Mouse (Mus musculus): Measurements from ENCODE around the gene Mospd3.
"Not testable (repeated sequence)": the region's sequence is repeated elsewhere in the genome, so short reads cannot be mapped to it uniquely, and the experiment has no call there.

Mospd3 gene

GRCm38 (mm10) chr5:137615347-137615746 lies 14.5 kb upstream of the Mospd3 start:
- in situ Hi-C loops (cut with MseI, MboI), result no loop called here

GRCm38 (mm10) chr5:137614921-137615320 lies 14.1 kb upstream of the Mospd3 start:
- in situ Hi-C loops (cut with MseI, MboI), result not testable (repeated sequence)

- in situ Hi-C loops (cut with MseI, MboI), result no loop called here
These were observed 12.7 kb upstream of the Mospd3 start, which contains the start of gene Pcolce for GRCm38 (mm10) chr5:137613550-137613949. Gene Pcolce, minus strand, starts transcription at chr5:137613784.

GRCm38 (mm10) chr5:137613076-137613475 lies 12.2 kb upstream of the Mospd3 start:
- in situ Hi-C loops (cut with MseI, MboI), result no loop called here

GRCm38 (mm10) chr5:137611245-137611602 lies 10.4 kb upstream of the Mospd3 start:
- in situ Hi-C loops (cut with MseI, MboI), result no loop called here

DNA sequence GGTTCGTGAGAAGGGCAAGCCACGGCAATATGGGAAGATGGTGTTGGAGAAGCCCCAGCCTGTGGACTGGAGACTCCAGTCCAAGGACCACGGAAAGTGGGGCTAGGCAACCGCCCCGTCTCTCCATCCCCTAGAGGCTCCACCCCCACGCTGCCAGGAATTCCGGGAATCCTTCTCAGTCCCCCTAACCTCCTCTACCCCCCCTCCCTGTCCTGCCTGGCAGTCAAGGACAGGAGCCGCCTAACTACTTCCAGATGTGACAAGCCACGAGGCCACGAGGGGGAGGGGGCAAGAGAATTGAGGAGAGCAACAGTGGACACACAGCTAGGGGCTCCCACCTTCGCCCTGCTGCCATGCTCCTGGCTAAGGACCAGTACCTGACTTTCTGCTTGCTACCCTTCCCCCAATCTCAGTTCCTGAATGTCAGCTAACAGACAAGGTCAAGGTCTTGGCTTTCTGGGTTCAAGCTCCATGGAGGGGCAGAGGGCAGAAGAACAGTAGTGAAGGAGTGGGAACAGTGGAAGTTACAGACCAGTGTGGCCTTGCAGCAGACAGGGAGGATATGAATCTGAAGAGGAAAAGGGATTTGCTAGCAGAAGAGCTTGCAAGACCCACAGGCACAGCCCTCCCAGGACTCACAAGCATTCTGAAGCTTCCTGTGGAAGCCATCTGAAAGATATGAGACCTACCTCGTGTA lies 9.8 kb upstream of the Mospd3 start:
- in situ Hi-C loops (cut with MseI, MboI), result no loop called here

- in situ Hi-C loops (cut with MseI, MboI), result no loop called here
These were observed 9.2 kb upstream of the Mospd3 start for GRCm38 (mm10) chr5:137610056-137610455.

DNA sequence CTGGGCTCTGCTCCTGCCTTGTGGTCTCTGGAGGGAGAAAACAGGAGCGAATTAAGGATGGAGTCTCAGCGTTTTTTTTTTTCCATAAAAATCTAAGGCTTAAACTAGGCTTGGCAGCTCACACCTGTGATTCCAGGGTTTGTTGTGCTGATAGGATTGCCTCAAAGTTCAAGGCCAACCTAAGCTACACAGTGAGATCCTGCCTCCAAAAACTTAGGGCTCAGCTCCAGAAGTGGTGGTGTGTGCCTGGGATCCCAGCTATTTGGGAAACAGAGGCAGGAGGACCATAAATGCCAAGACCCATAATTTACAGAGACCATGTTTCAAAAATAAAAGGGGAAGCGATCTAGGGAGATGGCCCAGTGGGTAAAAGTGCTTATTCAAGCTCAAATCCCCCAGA lies 8.4 kb upstream of the Mospd3 start:
- in situ Hi-C loops (cut with MseI, MboI), result no loop called here

DNA sequence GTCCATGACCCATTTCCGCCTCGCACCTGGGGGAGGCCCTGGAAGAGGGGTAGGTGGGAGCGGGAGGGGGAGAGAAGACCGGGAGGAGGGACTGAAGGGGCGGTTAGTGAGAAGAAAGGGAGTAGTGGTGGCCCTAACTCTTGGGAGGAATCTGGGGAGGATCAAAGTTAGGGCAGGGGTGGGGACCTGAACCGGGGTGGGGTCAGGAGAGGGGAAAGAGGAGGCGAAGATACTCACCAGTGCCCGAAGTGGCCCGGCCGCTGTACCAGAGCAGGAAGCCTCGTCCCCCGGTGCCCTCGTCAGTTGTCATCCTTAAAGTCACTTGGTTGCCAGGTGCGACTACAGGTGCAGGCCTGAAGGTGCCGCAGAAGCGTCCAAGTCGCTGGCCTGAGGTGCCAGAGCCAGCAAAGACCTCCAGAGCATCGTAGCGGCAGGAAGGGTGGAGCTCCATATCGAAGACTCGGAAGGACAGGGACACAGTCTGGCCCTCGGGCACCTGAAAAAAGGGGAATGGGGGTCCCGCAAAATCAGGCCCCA lies 7.9 kb upstream of the Mospd3 start:
- in situ Hi-C loops (cut with MseI, MboI), result no loop called here

DNA sequence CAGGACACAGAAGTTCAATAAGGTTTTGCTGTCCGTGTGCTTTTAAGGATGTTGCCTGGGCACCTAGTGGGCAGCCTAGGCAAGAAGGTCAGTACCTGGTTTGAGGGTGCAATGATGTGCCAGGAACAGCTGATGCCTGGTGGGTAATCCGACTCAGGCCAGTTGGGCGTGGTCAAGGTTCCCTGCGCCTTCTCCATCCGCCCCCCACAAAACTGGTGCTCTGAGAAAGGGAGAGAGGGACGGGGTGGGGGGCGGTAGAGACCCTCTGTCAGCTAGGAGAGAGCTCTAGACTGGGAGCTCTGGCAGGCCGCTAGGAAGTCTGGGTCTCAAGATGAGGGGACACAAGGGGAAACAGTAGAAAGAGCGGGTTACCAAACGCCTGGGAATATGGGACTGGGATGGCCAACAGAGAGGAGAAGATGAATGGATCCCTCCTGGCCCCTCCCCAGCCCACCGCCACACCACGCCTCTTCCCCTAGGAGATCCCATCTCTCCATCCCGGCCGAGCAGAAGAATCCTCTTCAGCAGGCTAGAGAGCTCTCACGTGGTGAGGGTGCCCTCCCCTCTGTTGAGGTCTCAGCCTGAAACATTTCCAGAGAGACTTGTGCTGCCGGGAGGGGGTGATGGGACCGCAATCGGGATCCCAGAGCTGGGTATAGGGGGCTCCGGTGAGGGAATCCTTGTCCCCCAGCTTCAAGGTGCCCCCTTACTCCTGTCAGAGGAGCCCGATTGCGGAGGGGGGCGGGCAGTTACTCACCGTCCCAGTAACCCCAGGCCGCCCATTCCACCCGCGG lies 7.2 kb upstream of the Mospd3 start:
- in situ Hi-C loops (cut with MseI, MboI), result no loop called here

DNA sequence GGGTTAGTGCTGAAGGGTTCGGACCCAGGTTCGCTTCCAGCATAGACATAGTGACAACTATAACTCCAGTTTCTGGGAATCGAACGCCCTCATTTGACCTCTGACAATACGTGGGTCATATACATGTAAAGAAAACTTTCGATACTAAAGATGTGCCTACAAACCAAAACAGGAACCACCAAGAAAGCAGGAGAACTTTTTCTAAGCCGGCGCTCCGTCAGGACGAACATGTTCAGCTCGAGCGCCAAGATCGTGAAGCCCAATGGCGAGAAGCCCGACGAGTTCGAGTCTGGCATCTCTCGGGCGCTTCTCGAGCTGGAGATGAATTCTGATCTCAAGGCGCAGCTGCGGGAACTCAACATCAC lies 489 bp upstream of the Mospd3 start:
- in situ Hi-C loops (cut with MseI, MboI), result no loop called here

- in situ Hi-C loops (cut with MseI, MboI), result no loop called here
These were observed 608 bp downstream of the Mospd3 start for GRCm38 (mm10) chr5:137600281-137600618.

DNA sequence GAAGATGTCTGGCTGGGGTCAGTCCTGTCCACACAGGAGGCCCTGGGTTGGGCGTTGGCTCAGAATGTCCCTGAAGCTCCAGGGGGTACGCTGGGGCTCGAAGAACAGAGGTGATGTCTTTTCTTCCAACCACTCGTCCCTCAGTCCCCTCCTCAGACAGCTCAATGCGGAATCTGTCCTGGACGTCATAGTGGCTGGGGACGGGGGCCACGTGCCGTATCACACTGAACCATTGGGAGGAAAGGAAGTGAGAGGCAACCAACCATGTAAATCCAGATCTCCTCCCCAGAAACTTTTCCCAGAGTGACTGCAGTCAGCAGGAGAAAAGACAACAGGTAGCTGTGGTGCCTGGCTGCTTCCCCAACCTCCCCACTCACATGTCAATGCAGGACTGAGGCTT lies 1.3 kb downstream of the Mospd3 start:
- in situ Hi-C loops (cut with MseI, MboI), result no loop called here

DNA sequence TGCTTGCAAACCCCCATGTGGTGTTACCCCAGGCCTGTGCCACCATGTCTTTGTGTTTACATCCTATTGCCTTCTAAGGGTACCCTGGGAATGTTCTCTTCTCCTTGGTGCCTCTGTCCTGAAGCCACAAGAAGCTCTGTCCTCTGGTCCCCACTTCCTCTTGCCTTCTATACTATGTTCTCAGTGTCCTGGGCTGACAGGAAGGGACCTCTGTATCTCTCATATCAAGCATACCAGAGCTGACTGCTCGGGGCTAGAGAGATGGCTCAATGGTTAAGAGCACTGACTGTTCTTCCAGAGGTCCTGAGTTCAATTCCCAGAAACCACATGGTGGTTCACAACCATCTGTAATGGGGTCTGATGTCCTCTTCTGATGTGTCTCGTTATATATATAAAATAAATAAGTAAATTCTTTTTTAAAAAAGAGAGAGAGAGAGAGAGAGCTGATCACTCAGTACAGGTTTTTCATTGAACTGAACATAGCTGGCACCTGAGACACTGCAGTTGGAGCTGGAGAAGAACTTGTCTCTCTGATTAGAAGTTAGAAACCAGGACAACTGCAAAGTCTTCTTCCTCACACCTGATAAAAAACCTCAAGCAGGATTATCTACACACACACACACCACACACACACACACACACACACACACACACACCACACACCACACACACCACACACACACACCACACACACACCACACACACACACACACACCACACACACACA lies 2.6 kb downstream of the Mospd3 start:
- in situ Hi-C loops (cut with MseI, MboI), result no loop called here

DNA sequence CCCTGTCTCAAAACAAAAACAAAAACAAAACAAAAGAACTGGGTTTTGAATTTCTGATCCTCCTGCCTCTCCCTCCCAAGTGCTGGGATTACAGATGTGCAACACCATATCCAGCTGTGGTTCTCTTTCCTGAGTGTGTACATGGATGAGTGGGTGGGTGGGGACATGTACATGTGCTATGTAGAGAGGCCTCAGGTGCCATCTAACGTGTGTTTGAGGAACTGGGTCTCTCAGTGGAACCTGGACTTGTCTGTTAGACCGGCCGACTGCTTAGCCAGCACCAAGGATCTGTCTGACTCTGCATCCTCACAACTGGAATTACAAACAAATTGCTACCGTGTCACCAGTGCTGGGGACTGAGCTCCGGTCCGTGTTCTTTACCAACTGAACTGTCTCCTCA lies 3.2 kb downstream of the Mospd3 start:
- in situ Hi-C loops (cut with MseI, MboI), result no loop called here

DNA sequence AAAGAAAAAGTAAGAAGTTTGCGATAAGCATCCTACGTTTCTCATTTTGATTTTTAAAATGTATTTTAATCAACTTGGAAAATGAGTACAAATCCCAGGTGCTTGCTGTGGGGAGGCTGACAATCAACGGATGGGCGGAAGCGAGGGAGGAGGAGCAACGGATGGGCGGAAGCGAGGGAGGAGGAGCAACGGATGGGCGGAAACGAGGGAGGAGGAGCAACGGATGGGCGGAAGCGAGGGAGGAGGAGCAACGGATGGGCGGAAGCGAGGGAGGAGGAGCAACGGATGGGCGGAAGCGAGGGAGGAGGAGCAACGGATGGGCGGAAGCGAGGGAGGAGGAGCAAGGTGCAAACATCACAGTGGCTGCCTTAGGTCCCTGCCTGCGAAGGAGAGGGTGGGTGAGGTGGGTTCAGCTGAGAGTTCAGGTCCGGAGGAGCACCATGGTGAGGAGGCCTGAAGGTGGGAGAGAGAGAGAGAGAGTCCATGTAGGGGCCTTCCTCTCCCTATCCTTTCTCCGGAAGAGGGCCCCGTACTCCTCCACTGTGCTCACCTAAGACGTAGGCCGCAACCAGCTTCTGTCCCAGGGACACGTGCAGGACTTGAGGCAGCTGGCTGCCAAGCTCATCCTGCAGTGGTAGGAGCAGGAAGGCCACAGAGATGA lies 4.1 kb downstream of the Mospd3 start:
- in situ Hi-C loops (cut with MseI, MboI), result no loop called here

DNA sequence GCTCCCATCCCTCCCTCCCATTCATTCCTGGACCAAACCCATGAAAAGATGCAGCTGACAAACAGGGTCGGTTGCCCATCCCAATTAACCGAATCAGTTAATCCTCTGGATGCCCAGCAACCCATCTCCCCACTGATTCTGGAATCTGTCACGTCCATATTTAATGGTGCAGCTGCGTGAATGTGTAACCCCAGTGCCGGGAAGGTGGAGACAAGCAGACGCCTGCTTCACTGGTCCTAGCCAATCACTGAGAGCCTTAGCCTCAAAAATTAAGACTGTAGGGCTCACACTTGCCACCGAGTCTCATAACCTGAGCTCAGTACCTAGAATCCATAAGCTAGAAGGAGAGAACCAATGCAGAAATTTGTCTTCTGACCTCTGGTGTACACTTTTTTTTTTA lies 4.9 kb downstream of the Mospd3 start:
- in situ Hi-C loops (cut with MseI, MboI), result no loop called here

DNA sequence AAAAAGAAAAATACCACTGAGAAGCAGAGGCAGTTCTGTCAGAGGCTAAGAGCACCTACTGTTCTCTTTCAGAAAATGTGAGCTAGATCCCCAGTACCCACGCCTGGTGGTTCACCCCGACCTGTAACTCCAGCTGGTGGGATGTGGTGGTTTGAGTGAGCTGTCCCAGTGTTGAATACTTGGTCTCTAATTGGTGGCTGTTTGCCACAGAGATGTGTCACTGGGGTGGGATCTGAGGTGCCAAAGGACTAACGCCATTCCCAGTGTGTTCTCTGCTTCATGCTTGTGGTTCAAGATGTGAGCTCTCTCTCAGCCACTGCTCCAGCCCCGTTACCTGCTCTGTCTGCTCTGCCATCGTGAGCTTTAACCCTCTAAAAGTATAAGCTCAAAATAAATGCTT lies 10.4 kb downstream of the Mospd3 start:
- in situ Hi-C loops (cut with MseI, MboI), result no loop called here

GRCm38 (mm10) chr5:137584976-137585375 lies 15.9 kb downstream of the Mospd3 start:
- in situ Hi-C loops (cut with MseI, MboI), result no loop called here

DNA sequence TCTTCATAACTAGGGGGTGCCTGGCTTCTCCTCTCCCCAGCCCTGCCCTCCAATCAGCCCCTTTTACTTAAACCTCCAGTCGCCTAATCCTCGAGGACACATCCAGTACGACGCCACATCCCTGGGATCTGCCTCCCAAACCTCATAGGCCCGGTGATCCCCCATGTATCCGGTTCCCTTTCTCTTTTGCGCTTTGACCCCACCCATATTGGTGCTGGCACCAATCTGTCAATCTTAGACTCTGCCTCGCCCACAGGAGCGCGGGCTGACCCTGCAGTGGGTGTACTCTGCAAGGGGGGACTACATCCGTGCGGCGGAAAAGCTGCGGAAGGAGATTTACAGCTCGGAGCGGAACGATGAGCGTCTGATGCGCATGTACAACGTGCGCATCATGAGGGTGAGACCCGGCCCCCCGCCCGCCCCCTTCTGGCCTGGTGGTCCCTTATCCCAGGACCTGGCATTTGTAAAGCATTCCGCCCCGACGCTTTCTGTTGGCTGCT lies 17.1 kb downstream of the Mospd3 start:
- in situ Hi-C loops (cut with MseI, MboI), result no loop called here

- in situ Hi-C loops (cut with MseI, MboI), result no loop called here
These were observed 18.2 kb downstream of the Mospd3 start for GRCm38 (mm10) chr5:137582702-137583101.

- in situ Hi-C loops (cut with MseI, MboI), result no loop called here
These were observed 20.6 kb downstream of the Mospd3 start for GRCm38 (mm10) chr5:137580246-137580645.

Measured in mouse trophoblast stem cell (cell line).